Mouse (Mus musculus) thymus, postnatal 25 days (tissue): Measurements from ENCODE around the gene Rnf213.

Experiments
- DNase-seq: peaks from one replicate; pipeline ENCODE4 v3.0.0; 2022

Rnf213 gene

GRCm38 (mm10) chr11:119438776-119439175 is 45.9 kb downstream of the Rnf213 start:
- no peak for DNase-seq

- DNase-seq, result peak; percentile 42
Observed at GRCm38 (mm10) chr11:119442199-119442598, 49.3 kb downstream of the Rnf213 start.

- DNase-seq, result no peak
Observed at GRCm38 (mm10) chr11:119443442-119443841, 50.5 kb downstream of the Rnf213 start.

GRCm38 (mm10) chr11:119456097-119456496 is 63.2 kb downstream of the Rnf213 start:
- no peak for DNase-seq

- no peak for DNase-seq
Observed at GRCm38 (mm10) chr11:119477876-119478275, 85.0 kb downstream of the Rnf213 start.

- DNase-seq, result peak; percentile 99
Observed at GRCm38 (mm10) chr11:119490861-119491689, 98.2 kb downstream of the Rnf213 start, which contains the start of gene Endov. TSS of gene Endov (plus strand) at chr11:119491347.

- DNase-seq, result no peak
Observed at GRCm38 (mm10) chr11:119491690-119492087, 98.8 kb downstream of the Rnf213 start.

GRCm38 (mm10) chr11:119492830-119493229 is 99.9 kb downstream of the Rnf213 start:
- DNase-seq, result no peak

GRCm38 (mm10) chr11:119493516-119493915 is 100.6 kb downstream of the Rnf213 start:
- DNase-seq, result no peak

- no peak for DNase-seq
Observed at GRCm38 (mm10) chr11:119496147-119496546, 103.2 kb downstream of the Rnf213 start.

GRCm38 (mm10) chr11:119497451-119497850 is 104.6 kb downstream of the Rnf213 start:
- DNase-seq, result no peak

GRCm38 (mm10) chr11:119499297-119499696 is 106.4 kb downstream of the Rnf213 start:
- no peak for DNase-seq

GRCm38 (mm10) chr11:119500011-119500410 is 107.1 kb downstream of the Rnf213 start:
- DNase-seq, result no peak

- DNase-seq, result peak; percentile 63
Observed at GRCm38 (mm10) chr11:119503675-119504074, 110.8 kb downstream of the Rnf213 start.

- DNase-seq, result no peak
Observed at GRCm38 (mm10) chr11:119506386-119506785, 113.5 kb downstream of the Rnf213 start.

- no peak for DNase-seq
Observed at GRCm38 (mm10) chr11:119507772-119508171, 114.9 kb downstream of the Rnf213 start.

- no peak for DNase-seq
Observed at GRCm38 (mm10) chr11:119509165-119509776, 116.4 kb downstream of the Rnf213 start.

- DNase-seq, result no peak
Observed at GRCm38 (mm10) chr11:119513038-119513659, 120.2 kb downstream of the Rnf213 start.

GRCm38 (mm10) chr11:119514108-119514860 is 121.4 kb downstream of the Rnf213 start:
- DNase-seq, result no peak

GRCm38 (mm10) chr11:119514967-119515636 is 122.2 kb downstream of the Rnf213 start:
- no peak for DNase-seq

- DNase-seq, result no peak
Observed at GRCm38 (mm10) chr11:119515823-119516676, 123.2 kb downstream of the Rnf213 start.
